ENCODE assay signal across 7 mouse cellular contexts in genomic region chr7:101108653-101109005, GRCm38 (mm10). TPM values are rescaled to one million over a fixed set of nuclear protein-coding genes. Genes with fewer than 3 reads are reported as not detected.
DNase-seq lines count a peak whose midpoint lies in the region; ATAC-seq and TF ChIP-seq lines count a peak whose summit lies in the region.

No protein-coding gene starts in this region.

- peak overlapping the region; percentile 99 for H3K27ac ChIP-seq in lung, embryonic 16.5 days (ENCODE audit: low read length)
- H3K27ac ChIP-seq in bone marrow, adult 2 months (ENCODE audit: control insufficient read depth, insufficient read depth, low read depth, low read length, poor library complexity), result peak overlapping the region; percentile 91
- H3K27ac ChIP-seq in intestine, embryonic 15.5 days, result peak overlapping the region; percentile 99
- peak overlapping the region; percentile 99 for H3K27ac ChIP-seq in midbrain, embryonic 16.5 days (ENCODE audit: low read length)

- no peak for TF ChIP-seq CTCF in bone marrow, adult 2 months (IDR thresholded peaks at IDR 0.05; ENCODE audit: control insufficient read depth, insufficient read depth, low read length)

- H3K27me3 ChIP-seq in lung, embryonic 16.5 days (ENCODE audit: control insufficient read depth, insufficient read depth, low read depth, low read length), result no peaks in the 10 kb centered on the region
- H3K27me3 ChIP-seq in intestine, embryonic 15.5 days (replicated peaks), result no peaks in the 10 kb centered on the region
- no peaks in the 10 kb centered on the region for H3K27me3 ChIP-seq in midbrain, embryonic 16.5 days (ENCODE audit: control insufficient read depth, insufficient read depth, low read depth, low read length)

- DNase-seq in lung, postnatal 36 days, result no peak
- no peak for DNase-seq in layer of hippocampus, adult 9-10 months (ENCODE audit: low spot score)

- peak overlapping the region; percentile 82 for H3K4me2 ChIP-seq in lung, embryonic 16.5 days (ENCODE audit: low read depth, low read length)
- H3K4me2 ChIP-seq in intestine, embryonic 15.5 days (replicated peaks), result peak overlapping the region; percentile 72
- H3K4me2 ChIP-seq in midbrain, embryonic 16.5 days (ENCODE audit: low read length), result peak overlapping the region; percentile 80

- H3K9ac ChIP-seq in lung, embryonic 16.5 days (ENCODE audit: low read length), result peak overlapping the region; percentile 95
- peak overlapping the region; percentile 88 for H3K9ac ChIP-seq in intestine, embryonic 15.5 days
- H3K9ac ChIP-seq in midbrain, embryonic 16.5 days (ENCODE audit: low read depth, low read length), result peak overlapping the region; percentile 90

- peak; percentile 38; the same call in 1 of the 2 replicates for TF ChIP-seq POLR2A in bone marrow, adult 2 months (IDR thresholded peaks at IDR 0.05; ENCODE audit: borderline replicate concordance, control insufficient read depth, low read depth, low read length)

- H3K4me3 ChIP-seq in lung, embryonic 16.5 days (ENCODE audit: low read length), result peak overlapping the region; percentile 95
- H3K4me3 ChIP-seq in bone marrow, adult 2 months (replicated peaks; ENCODE audit: control insufficient read depth, low read depth, low read length), result peak overlapping the region; percentile 98
- peak overlapping the region; percentile 92 for H3K4me3 ChIP-seq in intestine, embryonic 15.5 days (replicated peaks)
- H3K4me3 ChIP-seq in midbrain, embryonic 16.5 days (ENCODE audit: low read depth, low read length), result peak overlapping the region; percentile 76

- peaks cover 17% of the 10 kb centered on the region for H3K4me1 ChIP-seq in lung, embryonic 16.5 days (replicated peaks; ENCODE audit: control insufficient read depth, insufficient read depth, low read length)
- peaks cover 3% of the 10 kb centered on the region; the same call in 1 of the 2 replicates for H3K4me1 ChIP-seq in bone marrow, adult 2 months (ENCODE audit: control insufficient read depth, insufficient read depth, low read length)
- peaks cover 8% of the 10 kb centered on the region for H3K4me1 ChIP-seq in intestine, embryonic 15.5 days (replicated peaks)
- H3K4me1 ChIP-seq in midbrain, embryonic 16.5 days (ENCODE audit: control insufficient read depth, insufficient read depth, low read length), result peaks cover 17% of the 10 kb centered on the region

- H3K36me3 ChIP-seq in lung, embryonic 16.5 days (ENCODE audit: control insufficient read depth, insufficient read depth, low read length), result peaks cover 12% of the 10 kb centered on the region
- H3K36me3 ChIP-seq in intestine, embryonic 15.5 days, result no peaks in the 10 kb centered on the region; the same call in 1 of the 2 replicates
- 0 out of 2 replicates have a peak, but pooled peaks cover 4% of the 10 kb centered on the region for H3K36me3 ChIP-seq in midbrain, embryonic 16.5 days (ENCODE audit: control insufficient read depth, insufficient read depth, low read length)

- no peak; the same call in 1 of the 2 replicates for ATAC-seq in lung, embryonic 16.5 days (ENCODE audit: low read depth)
- ATAC-seq in erythroid progenitor cell, adult 5-6 weeks (replicated peaks; ENCODE audit: low FRiP score, poor library complexity, severe bottlenecking), result peak; percentile 50
- ATAC-seq in intestine, embryonic 15.5 days, result peak; percentile 86
- ATAC-seq in midbrain, embryonic 16.5 days, result no peak

- H3K9me3 ChIP-seq in lung, embryonic 16.5 days (ENCODE audit: control insufficient read depth, low read length), result no peaks in the 10 kb centered on the region
- H3K9me3 ChIP-seq in intestine, embryonic 15.5 days, result no peaks in the 10 kb centered on the region
- no peaks in the 10 kb centered on the region for H3K9me3 ChIP-seq in midbrain, embryonic 16.5 days (replicated peaks; ENCODE audit: control insufficient read depth, low read length, poor library complexity, severe bottlenecking)

- 1% methylated on average over 9 of the region's 35 CpGs for WGBS in lung, embryonic 16.5 days
- 2% methylated on average over 22 of the region's 35 CpGs for WGBS in bone marrow, adult 2 months
- 1% methylated on average over 19 of the region's 35 CpGs for WGBS in intestine, embryonic 15.5 days
- WGBS in midbrain, embryonic 16.5 days, result 0% methylated on average over 13 of the region's 35 CpGs

RNA-seq across cellular contexts. Expression of gene Fchsd2, which starts 16.0 kb away (rescaled TPM):
- 21.8 and 22.3 TPM in 2 replicates for polyA plus RNA-seq in lung, embryonic 16.5 days (2015; fragmentation: Nextera tagmentation; extraction: Ambion mirVana)
- 7.2 and 22.6 TPM in 2 replicates for polyA plus RNA-seq in bone marrow, adult 2 months (2011; ENCODE audit: insufficient read depth, insufficient read length, low replicate concordance, missing spikeins)
- 5.4 and 11.7 TPM in 2 replicates for total RNA-seq in erythroid progenitor cell, adult 5-6 weeks (2015; ENCODE audit: low replicate concordance)
- total RNA-seq in erythroid progenitor cell, adult 5-6 weeks (2017; ENCODE audit: low replicate concordance), result 7.2 and 13.8 TPM in 2 replicates
- 20.3 and 21.0 TPM in 2 replicates for polyA plus RNA-seq in intestine, embryonic 15.5 days (2015; fragmentation: Nextera tagmentation; extraction: Ambion mirVana)
- 42.0 and 45.2 TPM in 2 replicates for polyA plus RNA-seq in midbrain, embryonic 16.5 days (2015; fragmentation: Nextera tagmentation; extraction: Ambion mirVana)

Comparison
In these comparisons a context has a peak if more than half of its experiments do, and no peak if none do; other contexts are left out.
1. ATAC-seq: peak in erythroid progenitor cell, adult 5-6 weeks (single experiment) and intestine, embryonic 15.5 days (single experiment); none in lung, embryonic 16.5 days (single experiment) and midbrain, embryonic 16.5 days (single experiment).
2. Peak in every context shown above with its lines, with median percentiles within 50 percentile points of each other: H3K27ac ChIP-seq, H3K4me2 ChIP-seq, H3K4me3 ChIP-seq and H3K9ac ChIP-seq.